Mouse (Mus musculus) frontal cortex, postnatal 14 days (tissue): ENCODE data around the gene Vmn2r73.
"Not testable (repeated sequence)": the region's sequence is repeated elsewhere in the genome, so short reads cannot be mapped to it uniquely, and the experiment has no call there.

ENCODE experiments used
- DNase-seq, 2 experiments: peaks; one replicate each; pipeline ENCODE4 v3.0.0; 2022; ENCODE audit warnings: low spot score in 2 of 2

Gene Vmn2r73

DNA sequence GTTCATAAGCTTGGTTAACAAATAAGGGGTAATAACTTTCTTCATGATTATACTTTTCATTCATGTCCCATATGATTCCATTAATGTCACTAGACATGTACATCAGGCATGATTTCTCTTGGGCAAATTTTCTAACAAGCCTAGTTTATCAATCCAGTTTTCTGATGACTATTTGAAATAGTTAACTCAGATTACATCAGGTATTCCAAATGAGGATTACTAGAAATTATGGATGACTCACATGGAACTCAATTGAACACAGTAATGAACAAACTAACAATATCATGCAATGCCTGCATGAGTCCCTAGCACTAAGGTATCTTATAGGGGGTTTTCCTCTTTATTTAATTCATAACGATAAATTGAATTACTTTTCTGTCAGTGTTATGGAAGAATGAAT is at the start of gene Vmn2r73:
Gene Vmn2r73, minus strand, starts transcription at position 101 of the 400 bp plus-strand sequence.
- DNase-seq, result no peak

DNA sequence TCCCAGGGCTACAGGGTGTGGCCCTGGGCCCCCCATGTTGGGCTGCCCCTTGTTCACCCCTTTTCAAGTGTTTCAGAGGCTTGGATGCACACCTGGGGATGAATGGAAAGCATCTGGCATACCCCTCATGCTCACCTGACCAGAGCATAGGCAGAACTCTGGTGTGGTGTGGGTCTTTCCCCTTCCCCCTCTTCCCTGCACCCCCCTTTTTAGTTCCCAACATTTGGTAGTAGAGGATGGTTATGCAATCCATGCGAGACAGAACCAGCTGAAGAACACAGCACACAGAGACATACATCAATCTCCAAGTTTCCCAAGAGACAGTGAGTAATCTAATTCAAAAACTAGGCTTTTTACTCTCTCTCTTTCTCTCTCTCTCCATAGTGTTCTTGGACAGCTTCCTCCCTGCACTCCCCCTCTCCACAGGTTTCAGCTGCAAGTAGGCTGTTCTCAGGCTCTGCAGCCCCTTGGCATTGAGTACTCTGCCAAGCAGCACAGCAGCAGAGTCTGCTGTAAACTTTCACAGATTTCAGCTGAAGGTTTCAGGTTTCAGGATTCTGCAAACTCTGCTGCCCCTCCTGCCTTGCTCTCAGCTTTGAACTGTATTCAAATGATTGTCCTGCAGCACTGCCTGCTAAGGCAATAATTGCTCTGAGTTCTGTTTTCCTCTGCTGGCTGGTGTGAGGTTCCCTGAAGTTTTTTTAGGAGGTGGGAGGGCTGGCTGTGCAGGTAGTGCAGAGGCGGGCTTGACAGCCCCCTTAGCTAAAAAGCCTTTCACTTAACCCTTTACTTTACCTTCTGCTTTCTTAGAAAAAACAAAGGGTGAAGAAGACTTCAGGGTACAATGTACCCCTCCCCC is 35.7 kb downstream of the Vmn2r73 start:
- DNase-seq, result no peak

DNA sequence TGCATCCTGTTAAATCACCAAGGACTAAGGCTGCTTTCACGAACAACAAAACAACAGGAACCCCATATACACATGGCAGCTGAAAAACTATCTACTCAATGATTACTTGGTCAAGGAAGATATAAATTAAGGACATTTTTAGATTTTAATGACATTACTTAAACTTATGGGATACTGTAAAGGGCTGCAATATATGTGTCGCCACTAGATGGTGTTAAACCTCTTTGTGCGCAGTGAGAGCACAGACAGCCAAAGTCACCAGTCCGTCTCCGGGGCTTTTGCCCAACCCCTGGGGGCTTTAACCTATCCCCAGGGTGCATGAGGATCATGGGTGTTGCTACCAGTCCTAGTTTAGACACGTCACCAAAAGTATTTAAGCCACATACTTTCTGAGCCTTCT is 58.0 kb downstream of the Vmn2r73 start:
- DNase-seq, result not testable (repeated sequence)
